Mouse (Mus musculus) hindbrain, embryonic 15.5 days (tissue): ENCODE data around the gene Xdh. TPM values are rescaled to one million over a fixed set of nuclear protein-coding genes. Genes with fewer than 3 reads are reported as not detected.
A peak's percentile ranks its signal among the peaks of the same experiment; 100 is the strongest.

Experiments
- ATAC-seq: fragments of 200-750 bp; cut with Nextera tagmentation; 2 replicates; pipeline ENCODE4 v1.8.0; 2017; ENCODE audit warnings: low read depth, moderate number of reproducible peaks, moderate TSS enrichment; ENCODE audit not compliant: low FRiP score
- H3K27ac ChIP-seq: fragments of 300-500 bp; sonication (generic); replicated peaks from 2 replicates; pipeline ENCODE4 v1.5.1; 2015; ENCODE audit warnings: mild to moderate bottlenecking, inconsistent platforms
- H3K27me3 ChIP-seq: fragments of 300-500 bp; sonication (generic); 2 replicates; pipeline ENCODE4 v1.6.1; 2015; ENCODE audit warnings: control low read depth, inconsistent platforms
- H3K36me3 ChIP-seq: fragments of 300-500 bp; sonication (generic); 2 replicates; pipeline ENCODE4 v1.6.1; 2015; ENCODE audit warnings: control low read depth, inconsistent platforms
- H3K4me1 ChIP-seq: fragments of 300-500 bp; sonication (generic); replicated peaks from 2 replicates; pipeline ENCODE4 v1.6.1; 2015; ENCODE audit warnings: control low read depth, inconsistent platforms
- H3K4me2 ChIP-seq: fragments of 300-500 bp; sonication (generic); 2 replicates; pipeline ENCODE4 v1.6.1; 2015; ENCODE audit warnings: moderate library complexity, mild to moderate bottlenecking, inconsistent platforms
- H3K4me3 ChIP-seq: fragments of 300-500 bp; sonication (generic); 2 replicates; pipeline ENCODE4 v1.5.1; 2015; ENCODE audit warnings: mild to moderate bottlenecking, inconsistent platforms
- H3K9ac ChIP-seq: fragments of 300-500 bp; sonication (generic); 2 replicates; pipeline ENCODE4 v1.6.1; 2015; ENCODE audit warnings: inconsistent platforms
- H3K9me3 ChIP-seq: fragments of 300-500 bp; sonication (generic); 2 replicates; pipeline ENCODE4 v1.6.1; 2016; ENCODE audit warnings: control low read depth, inconsistent platforms
- WGBS: fragments of 180-500 bp; shearing (Covaris S2); methylation state at CpG from one replicate; pipeline ENCODE4 v1.1.7; 2015; 5-methylcytosine and 5-hydroxymethylcytosine counted together
- polyA plus RNA-seq: library from polyadenylated mRNA; unstranded; fragments of >200 nt; fragmentation: Nextera tagmentation; extraction: Ambion mirVana; gene quantifications from 2 replicates; pipeline ENCODE4 v1.2.1, GENCODE M21; 2015

Gene Xdh
- polyA plus RNA-seq, 1 experiment from 2014 or later: 0.32 TPM

GRCm38 (mm10) chr17:73902234-73902636 lies 47.8 kb downstream of the Xdh start:
- Histone ChIP-seq H3K9me3 (no peaks in the 10 kb centered on the region), H3K4me3 (no peak overlapping the region)
- WGBS: 71% methylated on average over 5 of the region's 5 CpGs

GRCm38 (mm10) chr17:73894399-73894798 lies 55.6 kb downstream of the Xdh start:
- WGBS: 89% methylated on average over 5 of the region's 5 CpGs
- Histone ChIP-seq H3K27ac (no peak overlapping the region), H3K4me2 (no peak overlapping the region), H3K4me1 (no peaks in the 10 kb centered on the region), H3K4me3 (no peak overlapping the region), H3K9me3 (no peaks in the 10 kb centered on the region), H3K27me3 (no peaks in the 10 kb centered on the region), H3K9ac (no peak overlapping the region), H3K36me3 (no peaks in the 10 kb centered on the region)
- ATAC-seq: no peak

More at GRCm38 (mm10) chr17:73902234-73902636, 47.8 kb downstream of the Xdh start:
- no peak overlapping the region for H3K9ac ChIP-seq
- H3K36me3 ChIP-seq: no peaks in the 10 kb centered on the region
- ATAC-seq: no peak
- no peaks in the 10 kb centered on the region for H3K4me1 ChIP-seq
- H3K27me3 ChIP-seq: no peaks in the 10 kb centered on the region
- no peak overlapping the region for H3K27ac ChIP-seq
- H3K4me2 ChIP-seq: no peak overlapping the region

- no peak for ATAC-seq
- Histone ChIP-seq H3K4me3 (no peak overlapping the region), H3K4me1 (no peaks in the 10 kb centered on the region), H3K36me3 (no peaks in the 10 kb centered on the region), H3K9ac (no peak overlapping the region), H3K27ac (no peak overlapping the region), H3K27me3 (no peaks in the 10 kb centered on the region), H3K9me3 (no peaks in the 10 kb centered on the region), H3K4me2 (no peak overlapping the region)
- 90% methylated on average over 4 of the region's 4 CpGs for whole genome bisulfite sequencing
Measured at GRCm38 (mm10) chr17:73893822-73894221, 56.2 kb downstream of the Xdh start.

- no peaks in the 10 kb centered on the region for H3K36me3 ChIP-seq
- H3K9ac ChIP-seq: no peak overlapping the region
- H3K27me3 ChIP-seq: no peaks in the 10 kb centered on the region
- H3K27ac ChIP-seq: no peak overlapping the region
- 93% methylated on average over 10 of the region's 10 CpGs for WGBS
- no peaks in the 10 kb centered on the region for H3K9me3 ChIP-seq
- H3K4me2 ChIP-seq: no peak overlapping the region
- no peaks in the 10 kb centered on the region for H3K4me1 ChIP-seq
- no peak overlapping the region for H3K4me3 ChIP-seq
- no peak for ATAC-seq
Measured at GRCm38 (mm10) chr17:73893207-73893606, 56.8 kb downstream of the Xdh start.

GRCm38 (mm10) chr17:73891590-73891989 lies 58.4 kb downstream of the Xdh start:
- Histone ChIP-seq H3K9me3 (no peaks in the 10 kb centered on the region), H3K27ac (no peak overlapping the region), H3K36me3 (no peaks in the 10 kb centered on the region), H3K4me2 (no peak overlapping the region), H3K9ac (no peak overlapping the region), H3K27me3 (no peaks in the 10 kb centered on the region), H3K4me3 (no peak overlapping the region), H3K4me1 (no peaks in the 10 kb centered on the region)
- no peak for ATAC-seq
- WGBS: 97% methylated on average over 1 of the region's 1 CpGs

GRCm38 (mm10) chr17:73886071-73886785 lies 63.8 kb downstream of the Xdh start:
- Histone ChIP-seq H3K4me3 (no peak overlapping the region), H3K36me3 (no peaks in the 10 kb centered on the region), H3K9ac (no peak overlapping the region), H3K4me1 (no peaks in the 10 kb centered on the region), H3K27me3 (no peaks in the 10 kb centered on the region), H3K4me2 (no peak overlapping the region), H3K27ac (no peak overlapping the region), H3K9me3 (no peaks in the 10 kb centered on the region)
- 89% methylated on average over 25 of the region's 25 CpGs for WGBS
- ATAC-seq: no peak

- ATAC-seq: no peak
- Histone ChIP-seq H3K9me3 (no peaks in the 10 kb centered on the region), H3K27ac (no peak overlapping the region), H3K9ac (no peak overlapping the region), H3K4me1 (no peaks in the 10 kb centered on the region), H3K36me3 (no peaks in the 10 kb centered on the region), H3K27me3 (no peaks in the 10 kb centered on the region), H3K4me3 (no peak overlapping the region), H3K4me2 (no peak overlapping the region)
- 84% methylated on average over 12 of the region's 12 CpGs for WGBS
Measured at GRCm38 (mm10) chr17:73883332-73883731, 66.7 kb downstream of the Xdh start.

GRCm38 (mm10) chr17:73882194-73882593 lies 67.8 kb downstream of the Xdh start:
- no peaks in the 10 kb centered on the region for H3K4me1 ChIP-seq
- H3K27ac ChIP-seq: no peak overlapping the region
- H3K4me3 ChIP-seq: no peak overlapping the region
- peak; percentile 92 for ATAC-seq
- no peak overlapping the region for H3K9ac ChIP-seq
- H3K36me3 ChIP-seq: no peaks in the 10 kb centered on the region
- no peak overlapping the region for H3K4me2 ChIP-seq
- no peaks in the 10 kb centered on the region for H3K27me3 ChIP-seq
- no peaks in the 10 kb centered on the region for H3K9me3 ChIP-seq
- WGBS: 9% methylated on average over 9 of the region's 9 CpGs

GRCm38 (mm10) chr17:73881295-73881694 lies 68.7 kb downstream of the Xdh start:
- Histone ChIP-seq H3K27me3 (no peaks in the 10 kb centered on the region), H3K36me3 (no peaks in the 10 kb centered on the region), H3K27ac (no peak overlapping the region), H3K9ac (no peak overlapping the region), H3K4me3 (no peak overlapping the region), H3K9me3 (no peaks in the 10 kb centered on the region), H3K4me1 (no peaks in the 10 kb centered on the region), H3K4me2 (no peak overlapping the region)
- no peak for ATAC-seq
- 79% methylated on average over 6 of the region's 6 CpGs for WGBS

GRCm38 (mm10) chr17:73880286-73880685 lies 69.7 kb downstream of the Xdh start:
- no peak overlapping the region for H3K9ac ChIP-seq
- H3K4me3 ChIP-seq: no peak overlapping the region
- H3K4me1 ChIP-seq: no peaks in the 10 kb centered on the region
- H3K27me3 ChIP-seq: no peaks in the 10 kb centered on the region
- no peaks in the 10 kb centered on the region for H3K36me3 ChIP-seq
- no peak overlapping the region for H3K4me2 ChIP-seq
- no peak for ATAC-seq
- no peak overlapping the region for H3K27ac ChIP-seq
- WGBS: 90% methylated on average over 6 of the region's 6 CpGs
- no peaks in the 10 kb centered on the region for H3K9me3 ChIP-seq

GRCm38 (mm10) chr17:73879262-73879916 lies 70.6 kb downstream of the Xdh start:
- ATAC-seq: no peak
- H3K27ac ChIP-seq: no peak overlapping the region
- no peak overlapping the region for H3K9ac ChIP-seq
- no peaks in the 10 kb centered on the region for H3K36me3 ChIP-seq
- H3K4me1 ChIP-seq: no peaks in the 10 kb centered on the region
- no peaks in the 10 kb centered on the region for H3K27me3 ChIP-seq
- WGBS: 88% methylated on average over 10 of the region's 10 CpGs
- H3K4me3 ChIP-seq: no peak overlapping the region
- no peak overlapping the region for H3K4me2 ChIP-seq
- H3K9me3 ChIP-seq: no peaks in the 10 kb centered on the region

- WGBS: 95% methylated on average over 7 of the region's 7 CpGs
- Histone ChIP-seq H3K4me2 (no peak overlapping the region), H3K9me3 (no peaks in the 10 kb centered on the region), H3K27ac (no peak overlapping the region), H3K9ac (no peak overlapping the region), H3K4me3 (no peak overlapping the region), H3K27me3 (no peaks in the 10 kb centered on the region), H3K4me1 (no peaks in the 10 kb centered on the region), H3K36me3 (no peaks in the 10 kb centered on the region)
- ATAC-seq: no peak
Measured at GRCm38 (mm10) chr17:73875674-73876073, 74.3 kb downstream of the Xdh start.
